In genomic region chr3:131109066-131109685, GRCm38 (mm10) we compare ENCODE assay signal across 9 mouse cellular contexts. TPM values are rescaled to one million over a fixed set of nuclear protein-coding genes. Genes with fewer than 3 reads are reported as not detected.
DNase-seq lines count a peak whose midpoint lies in the region; ATAC-seq and TF ChIP-seq lines count a peak whose summit lies in the region.
"Had no signal": no experiment of that assay in that cellular context is flagged by ENCODE, and none has a peak within 500 bp of the region (broad histone marks: within the 10 kb centered on the region; RNA-seq: fewer than 3 reads in every experiment).

No protein-coding gene starts in this region.

- no peaks in the 10 kb centered on the region; the same call in 1 of the 2 replicates for H3K4me1 ChIP-seq in midbrain, postnatal 0 days (ENCODE audit: insufficient read depth, low read length)

- no peak for ATAC-seq in midbrain, postnatal 0 days (ENCODE audit: low FRiP score)

- H3K9ac ChIP-seq in midbrain, postnatal 0 days (replicated peaks; ENCODE audit: low read length, poor library complexity, severe bottlenecking): peak overlapping the region; percentile 24; the same call in 1 of the 2 replicates

- H3K9me3 ChIP-seq in midbrain, postnatal 0 days (ENCODE audit: low read length): no peaks in the 10 kb centered on the region

- 2% methylated on average over 15 of the region's 15 CpGs for WGBS in midbrain, postnatal 0 days

- no peaks in the 10 kb centered on the region for H3K36me3 ChIP-seq in midbrain, postnatal 0 days (ENCODE audit: insufficient read depth, low read length)

- DNase-seq in layer of hippocampus, adult 2 months (ENCODE audit: low spot score in 2 of 2): no peak
- no peak for DNase-seq in layer of hippocampus, adult 11-12 months (ENCODE audit: low spot score)
- peak; percentile 27 for DNase-seq in embryo, embryonic 9.5 days (ENCODE audit: extremely low spot score)
- DNase-seq in heart, postnatal 10 days: peak; percentile 16 to 19
- no peak for DNase-seq in midbrain, postnatal 0 days (ENCODE audit: low spot score)
- no peak for DNase-seq in frontal cortex, postnatal 10 days (ENCODE audit: low spot score in 2 of 2)
- DNase-seq in right cerebral cortex, postnatal 36 days (ENCODE audit: low spot score in 2 of 2): no peak
- no peak for DNase-seq in spleen, postnatal 36 days (ENCODE audit: low spot score in 2 of 2)
- DNase-seq: kidney, postnatal 10 days had no signal

- peak overlapping the region; percentile 23; the same call in 1 of the 2 replicates for H3K4me3 ChIP-seq in layer of hippocampus, adult 2 months
- H3K4me3 ChIP-seq in midbrain, postnatal 0 days (ENCODE audit: low read depth, low read length): peak overlapping the region; percentile 58

- H3K4me2 ChIP-seq in midbrain, postnatal 0 days (ENCODE audit: low read depth, low read length, poor library complexity, severe bottlenecking): peak overlapping the region; percentile 80

- TF ChIP-seq CTCF in layer of hippocampus, adult 2 months (conservative IDR thresholded peaks at IDR 0.05): no peak
- TF ChIP-seq CTCF in midbrain, postnatal 0 days (IDR thresholded peaks at IDR 0.05): no peak

- 0 out of 2 replicates have a peak, but pooled peaks cover 11% of the 10 kb centered on the region for H3K27me3 ChIP-seq in midbrain, postnatal 0 days (ENCODE audit: insufficient read depth, low read length)

- intact Hi-C loops in heart, postnatal 10 days (cut with DNase I): no loop called here

- no peak overlapping the region for H3K27ac ChIP-seq in layer of hippocampus, adult 2 months
- peak overlapping the region; percentile 68 for H3K27ac ChIP-seq in midbrain, postnatal 0 days (ENCODE audit: low read depth, low read length)

RNA-seq across cellular contexts. Expression of gene Lef1, which starts 1.1 kb away (rescaled TPM):
- total RNA-seq in layer of hippocampus, adult 2 months (2021): 1 to 10 TPM; 6.2 to 7.1 TPM
- total RNA-seq in heart, postnatal 10 days (2021): 1 to 10 TPM in 1 of 2 experiments, under 1 TPM in 1; 0.60 to 1.1 TPM
- 42.0 and 48.6 TPM in 2 replicates for total RNA-seq in midbrain, postnatal 0 days (2014; rRNA removed)
- 50.4 and 52.0 TPM in 2 replicates for polyA plus RNA-seq in midbrain, postnatal 0 days (2015; fragmentation: Nextera tagmentation; extraction: Ambion mirVana)

Comparison
In these comparisons a context has a peak if more than half of its experiments do, and no peak if none do; other contexts are left out.
1. DNase-seq: peak in embryo, embryonic 9.5 days (single experiment) and heart, postnatal 10 days (2 of 2); none in layer of hippocampus, adult 2 months (0 of 2), layer of hippocampus, adult 11-12 months (single experiment), midbrain, postnatal 0 days (single experiment), frontal cortex, postnatal 10 days (0 of 2), right cerebral cortex, postnatal 36 days (0 of 2) and spleen, postnatal 36 days (0 of 2).